18 mouse cellular contexts compared by ENCODE assay signal in genomic region chr14:23759626-23760025, GRCm38 (mm10).
A peak's percentile ranks its signal among the peaks of the same experiment; 100 is the strongest.
DNase-seq lines count a peak whose midpoint lies in the region; ATAC-seq and TF ChIP-seq lines count a peak whose summit lies in the region.
"Had no signal": no experiment of that assay in that cellular context is flagged by ENCODE, and none has a peak within 500 bp of the region (broad histone marks: within the 10 kb centered on the region; RNA-seq: fewer than 3 reads in every experiment).

No protein-coding gene starts in this region.

- no peak overlapping the region for H3K27ac ChIP-seq in embryonic facial prominence, embryonic 14.5 days (replicated peaks; ENCODE audit: low read depth, low read length)
- H3K27ac ChIP-seq in embryonic facial prominence, embryonic 10.5 days (replicated peaks): no peak overlapping the region
- no peak overlapping the region for H3K27ac ChIP-seq in midbrain, postnatal 0 days (ENCODE audit: low read depth, low read length)
- H3K27ac ChIP-seq in midbrain, embryonic 16.5 days (ENCODE audit: low read length): no peak overlapping the region
- H3K27ac ChIP-seq: heart, embryonic 15.5 days; hindbrain, embryonic 14.5 days; limb, embryonic 12.5 days; liver, embryonic 14.5 days; midbrain, embryonic 10.5 days had no signal

- WGBS in embryonic facial prominence, embryonic 14.5 days: 87% methylated on average over 5 of the region's 5 CpGs
- WGBS in embryonic facial prominence, embryonic 10.5 days: 93% methylated on average over 5 of the region's 5 CpGs
- 86% methylated on average over 5 of the region's 5 CpGs for WGBS in midbrain, postnatal 0 days
- WGBS in midbrain, embryonic 16.5 days: 80% methylated on average over 5 of the region's 5 CpGs

- no peak overlapping the region for H3K9ac ChIP-seq in embryonic facial prominence, embryonic 14.5 days (ENCODE audit: low read depth, low read length)
- H3K9ac ChIP-seq in midbrain, postnatal 0 days (replicated peaks; ENCODE audit: low read length, poor library complexity, severe bottlenecking): no peak overlapping the region
- no peak overlapping the region for H3K9ac ChIP-seq in midbrain, embryonic 16.5 days (ENCODE audit: low read depth, low read length)
- H3K9ac ChIP-seq: heart, embryonic 15.5 days; hindbrain, embryonic 14.5 days; limb, embryonic 12.5 days; liver, embryonic 14.5 days had no signal

- peak; percentile 8 for DNase-seq in embryonic facial prominence, embryonic 14.5 days (ENCODE audit: low spot score)
- no peak for DNase-seq in embryonic facial prominence, embryonic 10.5 days (ENCODE audit: low spot score)
- peak; percentile 32 for DNase-seq in midbrain, postnatal 0 days (ENCODE audit: low spot score)
- DNase-seq in layer of hippocampus, adult 9-11 months: peak; percentile 83
- peak; percentile 25 for DNase-seq in left cerebral cortex, postnatal 4 days
- no peak for DNase-seq in natural killer cell, adult 2 months (ENCODE audit: low spot score in 2 of 2)
- no peak for DNase-seq in heart, adult 8-10 months (ENCODE audit: low spot score)
- DNase-seq: cerebellum, adult 2 months; kidney, adult 11 months; kidney, postnatal 14 days; thymus, adult 18-20 months had no signal

- no peak overlapping the region for H3K4me3 ChIP-seq in embryonic facial prominence, embryonic 14.5 days (ENCODE audit: low read depth, low read length)
- no peak overlapping the region for H3K4me3 ChIP-seq in embryonic facial prominence, embryonic 10.5 days
- H3K4me3 ChIP-seq in midbrain, postnatal 0 days (ENCODE audit: low read depth, low read length): no peak overlapping the region
- H3K4me3 ChIP-seq in midbrain, embryonic 16.5 days (ENCODE audit: low read depth, low read length): no peak overlapping the region
- H3K4me3 ChIP-seq: heart, embryonic 15.5 days; limb, embryonic 12.5 days; midbrain, embryonic 10.5 days had no signal

- ATAC-seq in embryonic facial prominence, embryonic 14.5 days (ENCODE audit: low read depth): no peak
- ATAC-seq in midbrain, postnatal 0 days (ENCODE audit: low FRiP score): no peak
- ATAC-seq in midbrain, embryonic 16.5 days: no peak
- ATAC-seq: lung, postnatal 0 days had no signal

- H3K36me3 ChIP-seq in embryonic facial prominence, embryonic 14.5 days (ENCODE audit: control insufficient read depth, insufficient read depth, low read length): no peaks in the 10 kb centered on the region
- no peaks in the 10 kb centered on the region for H3K36me3 ChIP-seq in embryonic facial prominence, embryonic 10.5 days (replicated peaks)
- no peaks in the 10 kb centered on the region for H3K36me3 ChIP-seq in midbrain, postnatal 0 days (ENCODE audit: insufficient read depth, low read length)
- H3K36me3 ChIP-seq in midbrain, embryonic 16.5 days (ENCODE audit: control insufficient read depth, insufficient read depth, low read length): no peaks in the 10 kb centered on the region
- H3K36me3 ChIP-seq: heart, embryonic 15.5 days; limb, embryonic 12.5 days; midbrain, embryonic 10.5 days had no signal

- no peak for TF ChIP-seq CTCF in midbrain, postnatal 0 days (IDR thresholded peaks at IDR 0.05)

- H3K4me1 ChIP-seq in embryonic facial prominence, embryonic 14.5 days (ENCODE audit: control insufficient read depth, insufficient read depth, low read length): no peaks in the 10 kb centered on the region
- H3K4me1 ChIP-seq in embryonic facial prominence, embryonic 10.5 days: no peaks in the 10 kb centered on the region
- no peaks in the 10 kb centered on the region for H3K4me1 ChIP-seq in midbrain, postnatal 0 days (ENCODE audit: insufficient read depth, low read length)
- no peaks in the 10 kb centered on the region for H3K4me1 ChIP-seq in midbrain, embryonic 16.5 days (ENCODE audit: control insufficient read depth, insufficient read depth, low read length)
- H3K4me1 ChIP-seq: heart, embryonic 15.5 days; limb, embryonic 12.5 days; midbrain, embryonic 10.5 days had no signal

- no peaks in the 10 kb centered on the region for H3K27me3 ChIP-seq in embryonic facial prominence, embryonic 14.5 days (replicated peaks; ENCODE audit: control insufficient read depth, insufficient read depth, low read length)
- no peaks in the 10 kb centered on the region for H3K27me3 ChIP-seq in embryonic facial prominence, embryonic 10.5 days (replicated peaks; ENCODE audit: low read depth, poor library complexity, severe bottlenecking)
- H3K27me3 ChIP-seq in midbrain, postnatal 0 days (ENCODE audit: insufficient read depth, low read length): no peaks in the 10 kb centered on the region
- H3K27me3 ChIP-seq in midbrain, embryonic 16.5 days (ENCODE audit: control insufficient read depth, insufficient read depth, low read depth, low read length): no peaks in the 10 kb centered on the region
- H3K27me3 ChIP-seq: heart, embryonic 15.5 days; limb, embryonic 12.5 days had no signal

- intact Hi-C loops in left cerebral cortex, postnatal 4 days (cut with DNase I): no loop called here

- no peaks in the 10 kb centered on the region for H3K9me3 ChIP-seq in embryonic facial prominence, embryonic 14.5 days (ENCODE audit: control insufficient read depth, low read length)
- no peaks in the 10 kb centered on the region for H3K9me3 ChIP-seq in embryonic facial prominence, embryonic 10.5 days
- no peaks in the 10 kb centered on the region for H3K9me3 ChIP-seq in midbrain, postnatal 0 days (ENCODE audit: low read length)
- H3K9me3 ChIP-seq in midbrain, embryonic 16.5 days (replicated peaks; ENCODE audit: control insufficient read depth, low read length, poor library complexity, severe bottlenecking): no peaks in the 10 kb centered on the region
- H3K9me3 ChIP-seq: heart, embryonic 15.5 days; limb, embryonic 12.5 days; midbrain, embryonic 10.5 days had no signal

- H3K4me2 ChIP-seq in embryonic facial prominence, embryonic 14.5 days (ENCODE audit: low read depth, low read length): no peak overlapping the region
- H3K4me2 ChIP-seq in midbrain, postnatal 0 days (ENCODE audit: low read depth, low read length, poor library complexity, severe bottlenecking): no peak overlapping the region
- no peak overlapping the region for H3K4me2 ChIP-seq in midbrain, embryonic 16.5 days (ENCODE audit: low read length)
- H3K4me2 ChIP-seq: heart, embryonic 15.5 days; hindbrain, embryonic 14.5 days; limb, embryonic 12.5 days had no signal

Comparison
In these comparisons a context has a peak if more than half of its experiments do, and no peak if none do; other contexts are left out.
1. DNase-seq: peak in embryonic facial prominence, embryonic 14.5 days (single experiment), midbrain, postnatal 0 days (single experiment), layer of hippocampus, adult 9-11 months (single experiment) and left cerebral cortex, postnatal 4 days (single experiment); none in embryonic facial prominence, embryonic 10.5 days (single experiment), natural killer cell, adult 2 months (0 of 2) and heart, adult 8-10 months (single experiment).